Mouse (Mus musculus): ENCODE results near the gene Nbea. TPM values are rescaled to one million over a fixed set of nuclear protein-coding genes. Genes with fewer than 3 reads are reported as not detected.

Gene Nbea
- polyA plus RNA-seq, 1 experiment from 2014 or later, result 13.2 TPM

DNA sequence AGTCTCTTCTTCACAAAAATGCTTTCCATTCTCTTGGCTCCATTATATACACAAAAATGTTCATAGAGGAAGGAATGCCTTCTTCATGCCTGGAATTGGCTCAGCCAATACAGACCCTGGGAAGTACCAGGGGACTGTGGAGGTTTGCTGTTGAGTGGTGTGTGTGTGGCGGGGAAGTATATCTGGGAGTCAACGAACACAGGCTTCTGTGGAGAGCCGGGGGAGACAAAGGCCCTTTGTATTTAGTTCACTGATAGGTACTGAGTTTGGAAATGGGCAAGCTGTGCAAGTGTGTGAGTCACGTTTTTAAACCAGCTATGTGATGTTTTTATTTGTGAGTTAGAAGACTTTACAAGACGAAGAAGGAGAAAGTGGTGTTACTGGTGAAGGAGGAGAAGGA, 517.6 kb downstream of the Nbea start:
- ATAC-seq (ENCODE audit: insufficient number of reproducible peaks, low FRiP score, low TSS enrichment, low read depth), result no peak
- 55% methylated on average over 5 of the region's 5 CpGs for WGBS

DNA sequence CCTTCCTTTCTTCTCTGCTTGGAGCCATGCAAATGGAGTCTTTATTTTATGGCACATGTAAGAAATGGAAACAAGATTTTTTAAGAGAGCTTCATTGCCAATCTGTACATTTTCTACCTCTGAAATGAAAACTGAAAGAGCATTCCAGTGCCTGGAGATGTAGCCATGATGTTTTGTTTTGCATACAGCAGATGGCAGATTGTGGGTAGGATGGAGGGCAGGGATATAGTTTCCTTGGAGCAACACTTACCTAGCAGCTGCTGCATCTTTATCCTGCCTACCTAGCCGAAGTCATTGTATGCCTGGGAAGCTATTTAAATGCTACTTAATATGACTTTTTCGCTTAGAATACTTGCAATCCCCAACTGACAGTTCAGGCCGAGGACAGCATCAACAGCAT, 518.8 kb downstream of the Nbea start:
- Histone ChIP-seq H3K4me3 (no peak overlapping the region), H3K4me1 (no peaks in the 10 kb centered on the region), H3K36me3 (0 out of 2 replicates have a peak, but pooled peaks cover 3% of the 10 kb centered on the region), H3K9ac (no peak overlapping the region), H3K9me3 (no peaks in the 10 kb centered on the region), H3K4me2 (no peak overlapping the region), H3K27ac (no peak overlapping the region), H3K27me3 (no peaks in the 10 kb centered on the region)
- 83% methylated on average over 3 of the region's 3 CpGs for WGBS
- ATAC-seq (ENCODE audit: insufficient number of reproducible peaks, low FRiP score, low TSS enrichment, low read depth), result no peak

More for the DNA sequence above, 517.6 kb downstream of the Nbea start:
- H3K9ac ChIP-seq, result no peak overlapping the region
- no peaks in the 10 kb centered on the region for H3K4me1 ChIP-seq
- 0 out of 2 replicates have a peak, but pooled peaks cover 3% of the 10 kb centered on the region for H3K36me3 ChIP-seq
- no peak overlapping the region for H3K4me3 ChIP-seq
- no peak overlapping the region for H3K4me2 ChIP-seq
- H3K9me3 ChIP-seq, result no peaks in the 10 kb centered on the region
- no peaks in the 10 kb centered on the region for H3K27me3 ChIP-seq
- no peak overlapping the region for H3K27ac ChIP-seq

DNA sequence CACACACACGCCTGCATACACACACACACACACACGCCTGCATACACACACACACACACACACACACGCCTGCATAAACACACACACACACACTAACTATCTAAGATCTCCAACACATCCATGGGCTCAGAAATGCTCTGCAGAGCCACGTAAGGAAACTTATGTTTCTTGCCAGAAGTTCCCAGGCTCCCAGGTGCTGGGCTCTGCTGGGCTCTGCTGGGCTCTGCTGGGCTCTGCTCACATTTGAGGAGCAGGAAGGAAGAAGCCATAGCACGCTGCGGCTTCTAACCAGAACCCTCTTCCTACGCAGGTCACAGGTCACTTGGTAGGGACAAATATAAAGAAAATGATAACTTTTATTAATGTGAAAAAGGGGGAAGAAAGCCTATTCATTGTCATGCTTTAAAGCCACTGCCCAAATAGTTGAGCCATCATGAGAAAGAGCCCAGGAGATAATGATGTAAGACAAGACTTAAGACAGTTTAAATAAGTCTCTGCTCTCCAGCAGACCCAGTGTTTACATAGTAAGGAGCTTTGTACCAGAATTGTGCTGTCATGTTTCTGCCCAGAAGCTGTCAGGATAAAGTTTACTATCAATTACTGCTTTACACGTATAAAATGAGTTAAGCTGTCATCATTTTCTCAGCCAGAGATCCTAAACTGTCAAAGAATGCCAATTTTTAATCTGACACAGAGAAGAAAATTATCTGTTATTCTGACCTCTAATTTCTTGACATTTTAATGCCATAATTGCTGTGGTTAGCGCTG, 521.6 kb downstream of the Nbea start:
- 55% methylated on average over 9 of the region's 9 CpGs for WGBS
- Histone ChIP-seq H3K4me3 (no peak overlapping the region), H3K4me1 (no peaks in the 10 kb centered on the region), H3K9me3 (no peaks in the 10 kb centered on the region), H3K36me3 (0 out of 2 replicates have a peak, but pooled peaks cover 3% of the 10 kb centered on the region), H3K9ac (no peak overlapping the region), H3K27me3 (no peaks in the 10 kb centered on the region), H3K4me2 (no peak overlapping the region), H3K27ac (no peak overlapping the region)
- no peak for ATAC-seq (ENCODE audit: insufficient number of reproducible peaks, low FRiP score, low TSS enrichment, low read depth)

DNA sequence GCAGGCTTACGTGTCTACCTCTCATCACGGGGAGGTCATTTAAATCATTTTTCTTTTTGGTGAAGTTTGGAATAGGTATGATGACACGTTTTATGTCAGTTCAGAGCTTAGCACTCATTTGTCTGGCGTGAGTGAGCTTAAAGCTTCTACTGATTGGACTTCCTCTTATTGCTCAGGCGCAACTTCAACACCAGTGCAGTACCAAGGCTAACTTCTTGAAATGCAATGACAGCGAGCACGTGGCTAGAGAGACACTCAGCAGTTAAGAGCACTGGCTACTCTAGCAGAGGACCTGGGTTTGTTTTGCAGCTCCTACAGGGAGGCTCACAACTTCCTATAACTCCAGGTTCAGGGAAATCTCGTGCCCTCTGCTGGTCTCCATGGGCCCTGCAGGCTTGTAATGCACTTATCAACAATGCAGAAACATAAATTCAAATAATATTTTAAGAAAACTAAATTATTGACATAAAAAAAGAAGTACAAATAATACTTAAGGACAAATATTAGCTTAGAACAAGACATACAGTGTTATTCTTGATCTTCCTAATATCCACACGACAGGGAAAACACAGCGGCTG, 523.2 kb downstream of the Nbea start:
- no peaks in the 10 kb centered on the region for H3K27me3 ChIP-seq
- no peaks in the 10 kb centered on the region for H3K4me1 ChIP-seq
- 0 out of 2 replicates have a peak, but pooled peaks cover 3% of the 10 kb centered on the region for H3K36me3 ChIP-seq
- no peak overlapping the region for H3K4me3 ChIP-seq
- WGBS, result 79% methylated on average over 10 of the region's 10 CpGs
- H3K27ac ChIP-seq, result no peak overlapping the region
- no peak for ATAC-seq (ENCODE audit: insufficient number of reproducible peaks, low FRiP score, low TSS enrichment, low read depth)
- no peaks in the 10 kb centered on the region for H3K9me3 ChIP-seq
- H3K4me2 ChIP-seq, result no peak overlapping the region
- no peak overlapping the region for H3K9ac ChIP-seq

DNA sequence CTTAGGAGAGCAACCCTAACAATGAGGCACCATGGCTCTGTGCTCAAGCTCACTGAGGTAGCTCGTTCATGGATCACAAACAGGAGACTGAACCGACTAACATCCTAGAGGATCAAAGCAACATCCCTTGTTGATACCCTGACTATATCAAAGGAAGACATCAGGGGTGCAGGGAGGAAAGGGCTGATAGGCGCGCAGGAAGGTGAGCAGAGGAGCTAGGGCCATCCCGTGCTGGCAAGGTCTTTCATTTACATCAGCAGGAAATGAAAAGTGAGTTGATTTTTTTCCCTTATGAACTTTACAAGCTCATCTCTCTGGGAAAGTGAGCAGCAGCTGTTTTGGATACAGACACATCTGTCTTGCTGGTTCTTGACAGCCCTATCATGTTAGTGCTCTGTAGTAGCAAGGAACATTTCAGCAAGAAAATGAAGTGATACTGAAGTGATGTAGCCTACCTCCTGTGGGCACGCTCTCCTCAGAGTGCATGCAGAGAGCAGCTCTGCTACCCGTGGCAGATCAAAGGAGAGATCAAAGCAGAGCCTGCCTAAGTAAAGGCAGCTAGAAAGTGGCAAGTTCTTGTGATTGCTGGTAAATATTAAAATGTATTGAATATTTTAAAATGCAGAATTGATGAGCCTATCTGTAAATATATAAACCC, 523.8 kb downstream of the Nbea start:
- ATAC-seq (ENCODE audit: insufficient number of reproducible peaks, low FRiP score, low TSS enrichment, low read depth), result no peak
- H3K4me3 ChIP-seq, result no peak overlapping the region
- H3K4me2 ChIP-seq, result no peak overlapping the region
- 0 out of 2 replicates have a peak, but pooled peaks cover 2% of the 10 kb centered on the region for H3K36me3 ChIP-seq
- H3K27ac ChIP-seq, result no peak overlapping the region
- no peaks in the 10 kb centered on the region for H3K27me3 ChIP-seq
- 23% methylated on average over 7 of the region's 7 CpGs for WGBS
- H3K9ac ChIP-seq, result no peak overlapping the region
- no peaks in the 10 kb centered on the region for H3K9me3 ChIP-seq
- H3K4me1 ChIP-seq, result no peaks in the 10 kb centered on the region

DNA sequence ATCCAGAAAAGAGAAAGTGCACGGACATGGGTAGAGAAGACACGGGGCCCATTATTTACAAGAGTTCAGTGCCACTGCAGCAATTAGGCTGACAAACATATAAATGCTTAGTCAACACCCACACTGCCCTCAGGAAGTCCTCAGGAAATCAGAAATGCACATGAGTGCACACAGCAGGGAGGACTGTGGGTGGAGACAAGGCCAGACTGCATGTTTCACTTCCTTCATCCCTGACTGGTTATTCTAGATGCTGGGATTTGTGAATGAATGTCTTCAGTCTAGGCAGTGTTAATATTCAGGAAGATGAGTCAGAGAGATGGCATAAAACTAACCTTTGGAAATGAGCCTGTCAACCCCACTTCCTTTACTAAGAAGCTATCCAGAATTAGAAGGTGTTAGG, 531.2 kb downstream of the Nbea start:
- ATAC-seq (ENCODE audit: insufficient number of reproducible peaks, low FRiP score, low TSS enrichment, low read depth), result no peak
- 0 out of 2 replicates have a peak, but pooled peaks cover 5% of the 10 kb centered on the region for H3K4me1 ChIP-seq
- WGBS, result 61% methylated on average over 2 of the region's 2 CpGs
- no peaks in the 10 kb centered on the region for H3K9me3 ChIP-seq
- no peak overlapping the region for H3K4me3 ChIP-seq
- no peaks in the 10 kb centered on the region for H3K27me3 ChIP-seq
- H3K36me3 ChIP-seq, result no peaks in the 10 kb centered on the region
- no peak overlapping the region for H3K4me2 ChIP-seq
- no peak overlapping the region for H3K27ac ChIP-seq
- no peak overlapping the region for H3K9ac ChIP-seq

DNA sequence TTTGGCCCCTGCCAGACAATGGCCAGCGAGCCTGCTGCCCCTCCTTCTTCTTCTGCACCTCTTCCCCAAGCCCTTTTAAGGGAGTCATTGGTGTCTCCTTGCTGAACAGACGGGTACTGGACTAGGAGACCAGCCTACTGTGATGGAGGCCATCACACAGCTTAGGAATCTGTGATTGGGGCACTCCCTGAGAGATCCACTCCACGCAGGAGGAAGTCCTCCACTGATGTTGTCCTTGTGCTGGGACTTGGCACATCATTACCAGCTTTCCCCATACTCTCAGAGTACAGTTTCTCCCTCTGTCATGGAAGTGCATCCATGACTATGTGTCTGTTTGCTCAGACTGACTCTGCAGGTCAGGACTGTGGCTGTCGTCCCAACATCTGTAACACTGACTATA, 531.6 kb downstream of the Nbea start:
- no peak overlapping the region for H3K4me3 ChIP-seq
- peaks cover 9% of the 10 kb centered on the region; the same call in 1 of the 2 replicates for H3K4me1 ChIP-seq
- H3K27me3 ChIP-seq, result no peaks in the 10 kb centered on the region
- no peak overlapping the region for H3K4me2 ChIP-seq
- H3K27ac ChIP-seq, result no peak overlapping the region
- no peak overlapping the region for H3K9ac ChIP-seq
- 75% methylated on average over 4 of the region's 4 CpGs for WGBS
- H3K36me3 ChIP-seq, result no peaks in the 10 kb centered on the region
- no peak for ATAC-seq (ENCODE audit: insufficient number of reproducible peaks, low FRiP score, low TSS enrichment, low read depth)
- H3K9me3 ChIP-seq, result no peaks in the 10 kb centered on the region

DNA sequence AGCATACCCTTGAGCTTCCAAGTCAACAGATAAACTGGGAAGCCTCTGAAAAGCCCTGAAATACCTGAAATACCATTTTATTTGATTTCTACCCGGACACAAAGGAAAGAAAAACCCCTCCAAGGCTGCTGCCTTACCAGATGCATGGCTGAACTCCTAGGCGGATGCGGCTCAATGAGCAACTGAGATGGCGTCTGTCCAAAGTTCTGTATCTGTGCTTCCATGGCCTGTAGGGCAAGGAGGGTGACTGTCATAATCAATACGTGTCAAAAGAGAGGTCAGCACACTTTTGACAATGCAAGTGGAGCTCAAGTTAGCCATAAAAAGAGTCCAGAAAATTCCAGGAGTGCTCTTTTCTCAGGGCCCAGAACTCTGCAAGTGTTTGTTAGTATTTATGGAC, 534.0 kb downstream of the Nbea start:
- Histone ChIP-seq H3K27ac (no peak overlapping the region), H3K9ac (no peak overlapping the region), H3K4me2 (no peak overlapping the region), H3K36me3 (no peaks in the 10 kb centered on the region), H3K9me3 (no peaks in the 10 kb centered on the region), H3K4me3 (no peak overlapping the region), H3K4me1 (peaks cover 18% of the 10 kb centered on the region), H3K27me3 (no peaks in the 10 kb centered on the region)
- 61% methylated on average over 5 of the region's 5 CpGs for WGBS
- ATAC-seq (ENCODE audit: insufficient number of reproducible peaks, low FRiP score, low TSS enrichment, low read depth), result no peak

DNA sequence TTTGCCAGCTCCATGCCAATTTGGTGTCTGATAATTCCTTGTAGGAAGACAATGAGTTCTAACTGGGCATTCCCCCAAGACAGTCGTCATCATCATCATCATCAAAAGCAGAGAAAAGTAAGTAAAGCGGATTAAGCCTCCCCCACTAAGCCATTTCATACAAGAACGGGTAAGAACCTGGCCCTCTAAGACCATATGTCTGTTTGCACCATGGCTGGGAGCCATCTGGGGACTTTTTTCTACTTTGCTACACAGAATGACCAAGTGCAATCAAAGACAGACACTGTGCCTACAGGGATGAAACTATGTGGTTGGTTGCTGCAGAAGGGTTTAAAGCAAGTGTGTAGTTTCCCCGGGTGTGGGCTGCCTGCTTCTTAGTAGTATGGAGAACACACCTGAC, 535.2 kb downstream of the Nbea start:
- no peak for ATAC-seq (ENCODE audit: insufficient number of reproducible peaks, low FRiP score, low TSS enrichment, low read depth)
- Histone ChIP-seq H3K9ac (no peak overlapping the region), H3K36me3 (peaks cover 1% of the 10 kb centered on the region; the same call in 1 of the 2 replicates), H3K4me1 (peaks cover 18% of the 10 kb centered on the region), H3K27ac (no peak overlapping the region), H3K27me3 (no peaks in the 10 kb centered on the region), H3K4me3 (no peak overlapping the region), H3K4me2 (no peak overlapping the region), H3K9me3 (no peaks in the 10 kb centered on the region)
- WGBS, result 56% methylated on average over 4 of the region's 4 CpGs

DNA sequence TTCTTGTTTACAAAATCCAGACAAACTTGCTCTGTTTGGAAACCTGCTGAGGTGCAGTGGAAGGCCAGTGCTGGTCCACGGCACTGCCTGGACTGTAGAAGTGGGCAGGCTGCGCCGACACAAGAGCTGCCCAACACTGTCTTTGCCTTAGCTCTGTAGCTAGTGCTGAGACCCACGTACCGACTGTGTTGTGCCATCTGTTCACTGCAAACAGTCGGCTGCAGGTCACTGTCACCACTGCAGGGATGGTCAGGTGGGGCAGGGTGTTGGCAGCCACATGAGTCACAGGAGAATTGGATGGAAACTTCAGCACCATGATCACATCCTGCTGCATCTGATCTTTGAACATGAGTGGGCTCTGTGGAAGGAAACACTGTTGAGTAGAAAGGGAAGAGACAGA, 536.3 kb downstream of the Nbea start:
- WGBS, result 77% methylated on average over 6 of the region's 6 CpGs
- ATAC-seq (ENCODE audit: insufficient number of reproducible peaks, low FRiP score, low TSS enrichment, low read depth), result no peak
- Histone ChIP-seq H3K9me3 (no peaks in the 10 kb centered on the region), H3K27ac (no peak overlapping the region), H3K4me2 (no peak overlapping the region), H3K4me3 (no peak overlapping the region), H3K27me3 (no peaks in the 10 kb centered on the region), H3K36me3 (peaks cover 10% of the 10 kb centered on the region; the same call in 1 of the 2 replicates), H3K9ac (no peak overlapping the region), H3K4me1 (peaks cover 18% of the 10 kb centered on the region)

DNA sequence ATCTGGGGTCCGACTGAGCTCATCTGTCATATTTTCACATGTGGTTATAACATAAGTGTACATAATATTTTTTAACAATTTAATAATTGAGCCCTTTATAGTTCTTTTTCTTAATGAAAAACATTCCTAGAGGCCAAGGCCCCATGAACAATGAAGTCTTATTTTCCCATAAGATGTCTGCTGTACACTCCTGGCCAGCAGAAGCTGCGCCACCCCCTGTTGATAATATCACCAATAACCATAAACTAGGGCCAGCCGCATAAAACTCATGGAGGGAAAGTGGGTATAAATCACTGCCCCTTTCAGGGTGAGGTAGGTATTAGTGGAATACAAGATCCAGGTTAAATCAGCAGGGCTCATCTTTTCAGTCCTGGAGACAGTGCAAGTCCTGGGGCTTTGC, 537.1 kb downstream of the Nbea start:
- Histone ChIP-seq H3K27ac (no peak overlapping the region), H3K36me3 (peaks cover 16% of the 10 kb centered on the region; the same call in 1 of the 2 replicates), H3K27me3 (no peaks in the 10 kb centered on the region), H3K4me1 (peaks cover 18% of the 10 kb centered on the region), H3K4me3 (no peak overlapping the region), H3K9me3 (no peaks in the 10 kb centered on the region), H3K4me2 (no peak overlapping the region), H3K9ac (no peak overlapping the region)
- no peak for ATAC-seq (ENCODE audit: insufficient number of reproducible peaks, low FRiP score, low TSS enrichment, low read depth)
- 48% methylated on average over 3 of the region's 3 CpGs for WGBS

DNA sequence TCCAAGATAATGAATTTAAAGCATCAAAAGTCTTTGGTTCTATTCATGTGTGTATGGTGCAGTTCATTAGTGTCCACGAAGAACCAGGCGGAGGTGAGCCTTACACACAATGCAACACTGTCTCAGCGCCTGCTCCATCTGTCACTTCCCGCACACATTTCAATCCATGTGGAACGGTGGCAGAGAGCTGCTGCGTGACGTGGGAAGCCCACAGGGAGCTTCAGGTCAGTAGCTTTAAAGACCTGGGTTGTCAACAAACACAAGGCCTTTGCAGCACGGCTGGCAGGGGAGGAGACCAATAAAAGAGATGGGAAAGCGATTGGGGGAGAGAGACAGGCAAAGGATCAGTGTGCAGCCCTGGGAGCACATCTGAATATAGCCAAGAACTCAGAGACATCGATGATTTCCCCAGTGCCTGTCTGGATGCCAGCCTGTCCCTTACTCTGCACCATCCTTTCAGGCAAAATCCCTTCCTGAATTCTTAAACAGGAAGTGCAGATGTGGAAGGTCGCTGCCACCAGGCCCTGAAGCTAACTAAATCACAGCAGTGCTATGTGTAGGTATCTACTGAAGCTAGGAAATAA, 539.4 kb downstream of the Nbea start:
- Histone ChIP-seq H3K27ac (no peak overlapping the region), H3K4me2 (no peak overlapping the region), H3K4me3 (no peak overlapping the region), H3K9ac (no peak overlapping the region), H3K4me1 (peaks cover 14% of the 10 kb centered on the region), H3K27me3 (no peaks in the 10 kb centered on the region), H3K36me3 (peaks cover 16% of the 10 kb centered on the region; the same call in 1 of the 2 replicates), H3K9me3 (no peaks in the 10 kb centered on the region)
- 62% methylated on average over 11 of the region's 11 CpGs for WGBS
- no peak for ATAC-seq (ENCODE audit: insufficient number of reproducible peaks, low FRiP score, low TSS enrichment, low read depth)
